Mouse (Mus musculus) mesoderm, embryonic 11.5 days (tissue): ENCODE results near the gene Appl1.

Source experiments
- DNase-seq: peaks from one replicate; pipeline ENCODE4 v3.0.0-alpha.2; 2012; ENCODE audit warnings: low read depth, low spot score

The Appl1 gene

DNA sequence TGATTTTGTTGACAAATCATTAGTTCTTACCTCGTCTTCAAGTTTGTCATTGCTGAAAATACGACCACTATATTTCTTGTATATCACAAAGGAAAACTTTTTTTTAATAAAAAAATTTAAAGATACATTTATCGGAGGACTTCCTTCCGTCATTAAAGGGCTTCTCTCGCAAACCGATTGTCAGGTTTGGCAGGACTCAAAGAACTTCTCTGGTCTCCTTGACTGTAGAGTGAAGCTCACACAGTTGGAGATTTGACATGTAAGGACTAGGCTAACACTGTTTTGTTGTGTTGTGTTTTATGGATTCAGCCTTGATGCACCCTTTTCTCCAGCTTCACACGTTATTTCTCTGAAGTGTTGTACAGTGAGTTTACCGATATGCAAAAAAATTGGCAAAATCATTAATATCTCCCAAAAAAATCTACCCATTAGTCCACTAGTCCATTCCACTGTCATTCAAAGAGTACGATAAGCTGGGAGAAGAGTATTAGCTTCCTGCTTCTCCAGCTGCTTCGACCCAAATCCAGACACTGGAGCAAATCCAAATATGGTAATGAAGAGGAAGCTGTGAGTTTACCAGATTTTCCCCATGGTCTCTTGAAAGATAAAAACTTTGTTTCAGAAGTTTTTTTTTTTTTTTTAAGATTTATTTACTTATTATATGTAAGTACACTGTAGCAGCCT is at the start of gene Appl1:
TSS of gene Appl1 (minus strand) at position 127 of the 684 bp plus-strand sequence.
- no peak for DNase-seq

DNA sequence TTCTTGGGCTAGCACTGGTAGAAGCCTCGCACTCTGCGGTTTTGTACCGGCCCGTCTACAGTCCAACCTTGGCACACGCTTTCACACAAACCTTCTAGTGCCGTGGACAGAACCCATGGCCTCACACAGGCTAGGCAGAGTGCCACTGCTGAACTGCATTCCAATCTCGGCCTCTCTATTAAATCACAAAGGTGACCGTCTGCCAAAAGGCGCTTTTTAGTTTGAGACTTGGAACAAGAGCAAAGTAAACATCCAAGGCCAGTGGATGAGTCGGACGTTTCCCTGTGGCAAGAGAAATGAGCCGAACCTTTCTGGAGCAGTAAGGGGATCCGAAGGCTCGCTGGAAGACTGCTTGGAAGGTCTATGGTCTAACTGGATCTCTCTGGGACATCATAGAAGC is 48.8 kb upstream of the Appl1 start:
- DNase-seq = no peak

DNA sequence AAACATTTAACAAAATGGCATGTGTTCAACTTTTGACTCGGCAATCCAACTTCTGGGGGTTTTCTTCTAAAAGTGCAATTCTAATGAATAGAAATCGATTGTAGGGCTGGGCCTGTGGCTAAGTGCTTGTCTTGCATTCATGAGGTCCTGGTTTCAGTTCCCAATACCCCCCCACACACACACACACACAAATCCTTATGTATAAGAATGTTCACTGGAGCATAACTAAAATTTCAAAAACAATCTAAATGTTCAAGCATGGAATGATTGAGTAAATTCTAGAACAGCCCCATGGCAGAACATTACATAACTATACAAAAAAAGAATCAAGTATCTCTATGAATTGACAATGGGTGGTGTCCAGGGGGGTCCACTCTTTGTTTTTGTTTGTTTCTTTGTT is 46.9 kb upstream of the Appl1 start:
- no peak for DNase-seq

DNA sequence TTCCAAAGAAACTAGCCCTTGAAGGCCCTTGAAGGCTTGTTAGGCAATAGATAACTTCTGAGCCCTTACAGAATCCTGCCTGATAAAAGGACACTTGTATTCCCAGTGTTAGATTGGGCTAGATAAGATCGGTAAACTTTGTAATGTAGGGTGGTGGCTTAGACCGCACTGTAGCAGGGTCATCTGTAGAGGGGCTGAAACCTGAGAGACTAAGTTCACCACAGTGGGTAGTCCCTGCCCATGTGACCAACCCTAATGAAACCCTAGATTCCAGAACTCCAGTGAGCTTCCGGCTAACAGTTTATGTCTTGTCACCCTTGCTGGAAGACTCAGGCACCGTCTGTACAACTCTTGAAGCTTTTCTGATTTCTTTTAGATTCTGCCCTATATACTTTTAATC is 42.6 kb upstream of the Appl1 start:
- DNase-seq = no peak

DNA sequence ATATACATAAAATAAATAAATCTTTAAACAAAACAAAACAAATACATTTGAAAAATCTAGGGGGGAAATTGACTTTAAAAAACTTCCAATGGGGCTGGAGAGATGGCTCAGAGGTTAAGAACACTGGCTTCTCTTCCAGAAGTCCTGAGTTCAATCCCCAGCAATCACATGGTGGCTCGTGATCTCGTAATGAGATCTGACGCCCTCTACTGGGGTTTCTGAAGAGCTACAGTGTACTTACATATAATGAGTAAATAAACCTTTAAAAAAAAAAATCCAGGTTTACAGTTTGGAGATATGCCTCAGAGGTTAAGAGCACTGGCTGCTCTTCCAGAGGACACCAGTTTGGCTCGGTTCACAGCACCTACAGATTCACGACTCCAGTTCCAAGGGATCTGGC is 40.5 kb upstream of the Appl1 start:
- DNase-seq = no peak

DNA sequence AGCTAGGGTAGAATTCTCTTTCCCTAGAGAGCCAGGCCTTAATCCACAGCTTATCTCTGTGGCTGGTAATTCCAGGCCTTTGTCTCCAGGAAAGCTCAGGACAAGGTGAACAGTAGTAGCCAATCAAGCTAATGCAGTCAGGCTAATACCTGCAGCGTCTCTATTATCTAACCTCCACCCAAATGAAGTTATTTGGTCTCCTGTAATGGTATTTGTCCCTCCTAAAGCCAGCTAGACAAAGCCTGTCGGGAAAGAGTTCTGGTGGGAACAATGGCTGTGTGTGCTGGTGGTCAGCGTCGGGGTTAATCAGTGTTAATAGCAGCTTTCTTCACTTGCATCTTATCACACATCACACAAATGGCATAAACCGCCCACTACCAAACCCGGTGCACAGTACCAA is 34.9 kb upstream of the Appl1 start:
- DNase-seq = no peak

DNA sequence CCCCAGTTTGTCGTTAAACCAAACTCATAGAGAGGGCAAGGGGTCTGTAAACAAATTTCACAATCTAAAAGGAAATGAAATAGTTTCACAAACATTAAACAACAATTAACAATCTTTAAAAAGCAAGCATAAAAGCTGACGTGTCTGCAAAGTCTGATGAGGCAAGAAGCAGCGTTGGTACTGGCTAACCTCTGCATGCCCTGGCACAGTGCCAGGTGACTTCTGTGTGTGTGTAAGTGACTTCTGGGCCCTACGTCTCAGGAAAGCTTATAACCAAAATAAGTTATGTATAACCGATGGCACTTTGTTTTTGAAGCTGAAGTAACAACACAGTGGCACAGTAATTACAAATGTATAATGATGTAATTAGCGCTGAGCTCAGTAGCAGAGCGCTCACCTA is 33.9 kb upstream of the Appl1 start:
- DNase-seq = no peak

DNA sequence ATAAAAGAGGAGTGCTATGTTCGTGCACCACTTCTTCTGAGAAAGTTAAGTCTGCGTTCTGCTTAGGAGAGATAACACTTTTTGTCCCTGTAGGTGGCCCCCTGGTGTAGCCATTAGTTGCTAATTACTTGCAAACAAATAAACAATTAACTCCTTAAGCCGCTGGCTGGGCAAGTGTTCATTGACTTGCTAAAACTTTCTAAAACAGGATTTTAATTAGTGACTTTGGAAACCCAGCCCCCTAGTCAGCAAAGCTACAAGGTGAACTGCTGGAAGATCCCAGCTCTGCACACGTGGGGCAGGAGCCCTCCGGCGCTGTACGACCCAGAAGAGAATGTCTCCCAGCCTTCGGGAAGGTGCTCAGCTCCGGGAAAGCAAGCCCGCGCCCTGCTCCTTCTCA is 29.4 kb upstream of the Appl1 start:
- no peak for DNase-seq

DNA sequence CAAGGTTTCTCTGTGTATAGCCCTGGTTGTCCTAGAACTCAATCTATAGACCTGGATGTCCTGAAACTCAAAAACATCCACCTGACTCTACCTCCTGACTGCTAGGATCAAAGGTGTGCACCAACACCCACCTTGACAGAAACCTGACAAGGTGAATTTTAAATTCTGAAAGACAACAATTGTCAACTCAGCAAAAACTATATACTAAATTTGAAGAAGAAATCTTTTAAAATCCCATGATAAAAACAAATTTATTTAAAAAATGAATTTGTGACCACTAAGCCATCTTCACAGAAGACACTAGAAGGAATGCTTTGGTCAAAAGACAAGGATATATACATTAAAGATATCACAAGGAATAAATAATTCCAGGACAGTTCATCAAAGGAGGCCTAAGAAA is 25.2 kb upstream of the Appl1 start:
- no peak for DNase-seq

DNA sequence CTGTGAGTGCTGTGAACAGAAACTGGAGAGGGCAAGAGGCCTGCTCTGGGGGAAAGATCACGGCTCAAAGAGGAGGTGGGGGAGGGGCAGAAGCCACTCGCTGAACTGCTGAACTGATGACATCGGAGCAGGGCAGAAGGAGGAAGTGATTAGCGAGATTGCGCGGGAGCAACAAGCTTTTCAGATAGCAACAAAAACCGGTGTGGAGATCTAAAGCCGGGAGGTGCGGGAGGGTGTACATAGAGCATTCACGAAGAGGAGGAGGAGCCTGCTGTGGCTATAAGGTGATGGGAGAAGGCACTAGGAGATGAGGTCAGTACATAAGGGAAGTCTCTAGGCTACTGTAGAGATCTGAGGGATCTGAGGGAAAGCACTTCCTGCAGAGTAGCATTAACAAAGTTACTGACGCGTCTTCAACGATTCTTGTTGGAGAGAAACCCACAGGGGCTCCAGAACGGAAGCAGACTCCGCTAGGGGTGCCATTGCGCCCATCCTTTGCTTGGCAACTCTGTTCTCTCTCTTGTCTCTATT is 23.2 kb upstream of the Appl1 start, which contains the start of gene Hesx1:
TSS of gene Hesx1 (plus strand) at position 206 of the 531 bp plus-strand sequence.
- DNase-seq = peak; percentile 69

DNA sequence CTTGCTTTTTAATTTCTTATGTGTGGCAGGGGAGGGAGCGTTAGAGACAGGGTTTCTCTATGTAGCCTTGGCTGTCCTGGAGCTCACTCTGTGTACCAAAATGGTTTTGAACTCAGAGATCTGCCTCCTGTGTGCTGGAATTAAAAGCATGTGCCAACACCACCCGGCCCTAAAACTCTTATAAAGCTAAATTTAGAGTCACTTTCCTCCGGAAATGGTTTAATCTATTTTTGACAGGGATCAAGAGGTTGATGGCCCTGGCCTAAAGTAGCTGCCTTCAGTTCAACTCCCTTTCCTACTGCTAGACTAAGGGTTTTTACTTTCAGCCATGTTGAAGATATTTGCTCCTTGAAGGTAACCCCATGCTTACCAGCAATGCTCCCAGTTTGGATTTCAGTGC is 22.4 kb upstream of the Appl1 start:
- no peak for DNase-seq

DNA sequence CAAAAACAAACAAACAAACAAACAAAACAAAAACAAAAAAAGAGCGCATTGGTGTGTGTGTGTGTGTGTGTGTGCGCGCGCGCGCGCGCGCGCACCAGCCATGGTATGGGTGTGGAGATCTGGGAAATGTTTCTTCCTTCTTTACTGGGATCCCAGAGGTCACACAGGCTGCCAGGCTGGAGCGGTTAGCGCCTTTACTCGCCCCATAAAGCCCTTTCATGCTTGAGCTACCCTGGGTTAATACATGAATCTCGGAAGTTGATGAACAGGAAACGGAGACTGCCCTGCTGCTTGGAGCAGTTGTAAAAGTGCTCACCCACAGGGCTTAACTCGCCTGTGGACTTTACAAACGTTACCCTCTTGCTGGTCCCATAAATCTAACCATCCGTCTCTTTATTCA is 20.6 kb upstream of the Appl1 start:
- DNase-seq = peak; percentile 51

DNA sequence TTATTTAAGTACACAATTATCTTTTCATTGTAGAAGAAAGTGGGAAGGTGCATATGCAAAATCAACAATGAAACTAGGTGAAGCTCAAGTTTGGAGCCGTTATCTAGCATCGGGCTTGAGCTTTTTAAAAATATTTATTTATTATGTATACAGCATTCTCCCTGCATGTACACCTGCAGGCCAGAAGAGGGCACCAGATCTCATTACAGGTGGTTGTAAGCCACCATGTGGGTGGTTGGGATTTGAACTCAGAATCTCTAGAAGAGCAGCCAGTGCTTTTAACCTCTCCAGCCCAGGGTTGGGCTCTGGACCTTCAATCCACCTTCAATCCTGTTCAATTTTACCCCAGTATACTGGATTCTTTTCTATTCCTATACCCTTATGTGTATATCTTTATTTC is 17.7 kb upstream of the Appl1 start:
- no peak for DNase-seq

DNA sequence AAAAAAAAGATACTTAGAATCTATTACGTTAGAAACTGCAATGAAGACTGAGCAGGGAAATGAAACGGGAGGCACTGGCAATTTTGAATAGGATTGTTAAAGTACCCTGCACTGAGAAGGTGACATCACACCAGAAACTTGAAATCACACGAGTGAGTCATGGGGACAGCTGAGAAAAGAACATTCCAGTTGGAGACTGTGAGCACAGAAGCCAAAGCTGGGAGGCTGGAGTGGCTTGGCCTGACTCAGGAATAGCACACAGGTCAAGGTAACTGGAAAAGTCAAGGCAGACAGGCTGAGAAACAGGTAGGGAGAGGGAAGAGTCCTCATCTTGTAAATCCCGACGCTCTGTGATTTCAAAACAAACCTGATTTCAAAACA is 11.1 kb upstream of the Appl1 start:
- DNase-seq = no peak

DNA sequence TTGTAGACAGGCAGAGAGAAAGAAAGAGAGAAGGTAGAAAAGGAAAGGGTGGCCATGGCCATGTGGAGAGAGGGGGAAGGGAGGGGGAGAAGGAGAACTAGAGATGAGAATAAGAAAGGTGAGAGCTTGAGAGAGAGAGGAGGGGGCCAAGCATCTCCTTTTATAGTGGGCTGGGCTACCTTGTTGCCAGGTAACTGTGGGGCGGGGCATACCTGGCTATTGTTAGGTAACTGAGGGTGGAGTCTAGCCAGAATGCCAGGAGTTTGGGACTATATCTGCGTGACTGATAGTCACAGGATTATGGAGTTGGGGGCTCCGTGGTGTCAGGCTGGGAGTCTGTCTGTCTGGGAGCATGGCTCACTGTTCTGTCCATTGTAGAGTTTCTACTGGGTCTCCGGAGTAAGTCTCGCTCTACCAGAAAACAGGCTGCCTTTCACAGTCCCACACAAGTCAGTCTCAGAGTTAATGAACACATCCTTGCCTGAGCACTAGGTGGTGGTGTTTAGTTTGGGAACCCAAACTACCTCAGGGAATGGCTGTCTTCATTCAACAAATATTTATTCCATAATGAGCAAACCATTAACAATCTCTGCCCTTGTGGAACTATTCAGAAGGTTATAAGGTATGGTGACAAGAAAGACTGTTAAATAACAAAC is 10.6 kb upstream of the Appl1 start:
- no peak for DNase-seq

DNA sequence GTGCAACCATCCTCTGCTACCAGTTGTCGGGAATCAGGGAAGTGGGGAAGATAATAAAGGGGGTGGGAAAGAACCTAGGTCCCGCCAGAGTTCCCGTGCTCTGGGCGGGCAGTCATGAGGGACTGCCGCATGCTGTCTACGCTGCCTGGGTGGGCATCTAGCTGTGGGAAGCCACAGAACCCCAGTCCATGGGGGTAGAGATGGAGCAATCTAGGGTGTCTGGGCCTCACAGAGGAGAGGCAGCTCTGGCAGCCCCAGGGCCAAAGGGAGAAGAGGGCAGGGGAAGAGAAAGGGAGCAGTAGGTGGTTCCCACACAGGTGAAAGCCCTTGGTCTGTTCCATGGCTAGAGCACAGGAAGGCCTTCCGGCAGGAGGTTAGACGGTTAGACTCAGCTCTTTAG is 10.0 kb upstream of the Appl1 start:
- DNase-seq = no peak

DNA sequence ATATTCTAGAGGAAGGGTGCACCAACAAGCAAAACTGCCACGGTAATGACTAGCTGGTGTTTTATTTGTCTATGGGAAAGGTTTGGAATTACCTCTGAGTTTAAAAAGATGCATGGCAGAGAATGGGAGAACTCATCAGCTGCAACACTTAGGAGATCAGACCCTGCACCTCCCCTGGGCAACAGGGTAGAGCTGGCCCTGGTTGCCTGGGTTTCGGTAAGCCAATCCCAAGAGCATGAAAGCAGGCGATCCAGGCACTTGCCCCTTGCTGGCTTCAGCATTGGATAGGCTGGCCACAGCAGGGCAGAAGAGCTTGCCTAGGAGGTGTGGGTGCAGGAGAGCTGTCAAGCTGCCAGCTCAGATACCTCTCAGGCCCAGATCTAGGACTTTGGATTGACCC is 8.8 kb upstream of the Appl1 start:
- no peak for DNase-seq

DNA sequence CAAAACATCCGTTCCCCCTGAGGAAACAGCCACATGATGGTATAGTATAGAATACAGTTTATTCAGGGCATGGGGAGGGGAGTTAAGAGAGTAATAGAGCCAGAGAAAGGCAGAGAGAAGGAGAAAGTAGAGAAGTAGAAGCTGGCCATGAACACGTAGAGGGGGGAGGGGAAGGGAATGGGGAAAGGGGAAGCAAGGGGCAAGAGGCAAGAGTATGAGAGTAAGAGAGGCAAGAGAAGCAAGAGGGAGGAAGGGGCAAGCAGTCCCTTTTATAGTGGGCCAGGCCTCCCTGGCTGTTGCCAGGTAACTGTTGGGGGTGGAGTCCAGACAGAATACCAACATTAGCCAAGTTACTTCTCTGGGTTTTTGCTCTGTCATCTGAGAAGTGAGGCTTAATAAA is 6.5 kb upstream of the Appl1 start:
- DNase-seq = no peak

DNA sequence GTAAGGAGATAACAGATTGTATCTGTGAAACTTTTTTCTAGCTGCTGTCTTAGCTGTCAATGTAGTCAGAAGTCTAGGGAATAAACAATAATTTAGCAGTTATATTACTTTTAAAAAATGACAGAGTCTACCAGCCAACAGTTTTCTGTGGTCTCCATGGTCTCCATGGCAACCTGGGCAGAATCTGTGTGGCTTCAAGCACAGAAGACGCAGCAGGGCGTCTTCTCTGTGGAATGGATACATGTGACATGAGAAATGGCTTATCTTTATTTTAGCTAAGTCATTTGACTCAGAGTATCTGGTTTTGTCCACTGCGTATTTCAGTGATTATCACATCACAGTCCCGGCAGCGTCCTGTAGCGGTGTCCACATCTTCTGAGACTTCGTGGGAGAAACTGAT is 5.2 kb upstream of the Appl1 start:
- peak; percentile 47 for DNase-seq

DNA sequence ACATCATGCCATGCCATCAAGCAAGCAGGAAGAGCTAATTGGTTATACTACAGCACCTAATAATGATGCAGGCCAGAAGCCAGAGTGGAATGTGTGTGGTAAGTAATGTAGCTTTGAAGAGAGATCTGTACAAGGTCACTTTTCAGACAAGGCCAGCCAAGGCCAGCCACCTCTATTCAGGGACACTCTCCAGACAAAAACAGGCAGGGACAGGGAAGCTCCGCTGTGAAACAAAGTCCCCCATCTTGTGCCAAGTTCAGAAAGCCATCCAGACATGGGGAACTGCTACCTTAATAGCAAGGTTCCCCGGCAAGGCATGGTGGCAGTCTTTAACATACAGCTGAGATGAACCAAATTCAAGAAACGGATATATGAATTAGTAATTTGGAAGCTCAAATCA is 4.5 kb upstream of the Appl1 start:
- no peak for DNase-seq

DNA sequence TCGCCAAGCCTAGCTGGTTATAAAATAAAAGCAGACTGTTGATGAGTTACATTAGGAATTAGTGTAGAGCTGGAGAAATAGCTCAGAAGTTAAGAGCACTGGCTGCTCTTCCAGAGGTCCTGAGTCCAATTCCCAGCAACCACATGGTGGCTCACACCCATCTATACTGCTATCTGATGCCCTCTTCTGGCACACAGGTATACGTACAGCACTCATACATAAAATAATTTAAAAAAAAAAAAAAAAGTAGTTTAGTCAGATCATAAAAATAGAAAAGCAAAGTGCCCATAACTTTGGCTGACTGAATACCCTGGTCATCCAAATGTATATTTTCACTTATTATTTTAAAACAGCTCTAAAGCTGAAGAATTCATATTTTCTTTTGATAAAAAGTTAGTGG is 2.1 kb upstream of the Appl1 start:
- DNase-seq = no peak

DNA sequence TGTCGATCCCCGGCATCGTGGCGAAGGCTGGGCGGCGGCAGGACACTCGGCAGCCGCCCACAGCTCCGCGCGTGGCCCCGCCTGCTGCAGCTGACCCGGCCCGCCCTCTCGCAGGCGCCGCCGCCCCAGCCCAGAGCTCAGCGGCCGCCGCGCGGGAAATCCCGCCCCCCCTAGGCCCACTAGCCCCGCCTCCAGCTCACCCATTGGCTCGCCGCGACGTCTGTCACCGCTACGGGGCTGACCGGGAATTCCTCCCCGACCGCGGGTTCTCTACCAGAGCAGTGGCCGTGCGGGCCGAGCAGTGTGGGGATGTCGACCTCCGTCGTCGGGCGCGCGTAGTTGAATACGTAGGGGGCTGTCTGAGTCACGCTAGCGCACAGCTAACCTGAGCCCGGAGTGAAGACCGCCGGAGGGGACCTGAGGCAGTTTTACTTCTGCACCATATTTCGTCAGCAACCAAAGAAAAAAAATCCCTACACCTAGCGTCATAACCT is 546 bp downstream of the Appl1 start:
- peak; percentile 96 for DNase-seq

DNA sequence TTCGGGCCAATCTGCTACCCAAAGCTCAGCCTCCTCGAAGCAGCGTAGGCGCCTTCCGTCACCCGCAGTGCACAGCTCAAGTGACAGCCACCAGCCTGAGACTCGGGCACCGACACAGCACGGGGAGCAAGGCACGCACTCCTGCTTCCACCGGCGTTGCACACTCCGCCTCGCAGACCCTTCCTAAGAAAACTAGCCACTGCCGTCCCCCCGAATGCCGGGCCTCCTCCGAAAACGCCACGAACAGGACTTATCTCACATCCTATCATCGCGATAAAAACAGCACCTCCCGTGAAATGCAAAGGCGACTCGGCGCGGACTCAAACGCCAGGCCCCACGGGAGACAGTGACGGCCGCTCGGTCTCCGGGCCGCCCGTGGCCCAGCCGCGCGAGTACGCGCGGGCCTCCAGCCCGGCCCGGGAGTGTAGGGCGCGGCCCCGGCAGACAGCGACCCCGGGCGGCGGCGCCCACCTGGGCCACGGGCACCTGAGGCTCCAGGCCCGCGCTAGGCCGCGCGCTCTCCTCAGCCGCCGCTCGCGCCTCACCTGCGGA is 1.1 kb downstream of the Appl1 start:
- peak; percentile 77 for DNase-seq
